Mouse (Mus musculus) liver (tissue): ENCODE data around the gene Ccdc188.

Experiments
- DNase-seq: peaks from one replicate; pipeline ENCODE4 v3.0.0-alpha.2; 2020; ENCODE audit warnings: mixed read lengths

Gene Ccdc188

GRCm38 (mm10) chr16:18203430-18204091, 14.1 kb upstream of the Ccdc188 start:
- DNase-seq, result no peak

GRCm38 (mm10) chr16:18210701-18211416, 6.8 kb upstream of the Ccdc188 start:
- DNase-seq, result peak; percentile 60

DNA sequence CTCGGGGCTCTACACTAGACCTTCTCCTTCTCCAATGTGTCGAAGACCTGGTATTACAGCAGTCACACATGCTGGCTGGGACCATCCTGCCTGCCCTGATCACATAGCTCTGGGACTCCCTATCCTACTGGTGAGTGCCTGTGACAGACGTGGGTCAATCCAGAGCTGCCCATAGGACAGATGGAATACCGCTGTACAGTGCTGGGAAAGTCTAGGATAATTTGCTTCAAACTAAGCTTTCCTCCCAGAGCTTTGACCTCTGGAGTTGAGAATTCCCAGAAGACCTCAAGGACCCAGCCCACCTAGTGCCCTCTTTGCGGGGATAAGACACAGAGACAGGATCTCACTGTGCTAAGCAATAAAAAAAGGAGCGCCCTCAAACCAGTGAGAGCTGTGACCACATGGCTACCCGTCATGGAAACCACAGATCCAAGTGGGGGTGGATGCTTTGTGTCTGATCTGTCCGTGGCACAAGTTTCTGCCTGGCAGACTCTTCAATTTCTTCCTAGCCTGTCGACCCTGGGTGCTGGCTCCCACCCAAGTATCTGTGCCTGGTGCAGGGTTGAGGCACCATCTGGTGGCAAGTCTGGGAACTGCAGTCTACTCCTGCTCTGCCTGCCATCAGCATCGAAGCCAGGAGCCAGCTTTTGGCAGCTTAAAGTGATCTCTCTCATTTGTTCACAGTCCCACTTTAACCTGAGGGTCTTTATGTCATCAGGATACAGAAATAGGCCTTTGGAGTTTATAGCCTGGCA, 6.1 kb upstream of the Ccdc188 start:
- DNase-seq, result peak; percentile 78

GRCm38 (mm10) chr16:18213689-18214088, 4.0 kb upstream of the Ccdc188 start:
- no peak for DNase-seq

- no peak for DNase-seq
Observed at GRCm38 (mm10) chr16:18214858-18215257, 2.8 kb upstream of the Ccdc188 start.

GRCm38 (mm10) chr16:18218580-18218996, 909 bp downstream of the Ccdc188 start:
- DNase-seq, result no peak

GRCm38 (mm10) chr16:18220001-18220400, 2.3 kb downstream of the Ccdc188 start:
- DNase-seq, result peak; percentile 20

- no peak for DNase-seq
Observed at GRCm38 (mm10) chr16:18220856-18221542, 3.3 kb downstream of the Ccdc188 start.

DNA sequence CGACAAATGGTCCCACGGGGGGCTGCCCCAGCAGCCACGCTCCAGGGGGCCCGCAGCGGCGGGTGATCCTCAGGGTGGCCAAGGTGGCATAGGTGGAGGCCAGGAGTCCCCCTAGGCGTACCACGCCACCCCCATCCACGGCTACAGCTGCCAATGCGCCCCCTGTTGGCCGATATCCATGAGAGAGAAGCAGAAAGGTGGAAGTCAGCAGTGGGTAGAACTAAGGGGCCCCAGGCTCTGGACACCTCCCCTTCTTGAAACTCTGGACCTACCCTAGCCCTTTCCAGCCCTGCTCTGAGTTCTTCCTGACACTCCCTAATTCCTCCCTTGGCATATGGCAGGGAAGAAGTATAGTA, 3.8 kb downstream of the Ccdc188 start:
- DNase-seq, result no peak

DNA sequence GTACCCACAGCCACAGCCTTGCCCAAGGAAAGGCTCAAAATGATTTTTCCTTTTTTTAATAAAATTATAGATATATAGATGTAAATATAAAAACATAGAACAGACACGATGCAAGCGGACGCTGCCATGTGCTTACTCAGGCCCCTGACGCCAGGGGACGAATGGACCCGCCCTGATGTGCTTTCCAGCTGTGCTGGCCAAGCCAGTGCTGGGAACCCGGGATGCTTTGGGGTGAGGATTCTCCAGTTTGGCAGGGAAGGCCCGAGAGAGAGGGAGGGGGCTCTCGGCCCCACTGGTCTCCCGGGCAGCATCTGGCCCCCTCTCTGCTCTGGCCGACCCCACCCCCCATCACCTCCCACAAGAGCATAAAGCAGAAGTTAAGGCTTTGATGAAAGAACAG, 4.5 kb downstream of the Ccdc188 start:
- no peak for DNase-seq

DNA sequence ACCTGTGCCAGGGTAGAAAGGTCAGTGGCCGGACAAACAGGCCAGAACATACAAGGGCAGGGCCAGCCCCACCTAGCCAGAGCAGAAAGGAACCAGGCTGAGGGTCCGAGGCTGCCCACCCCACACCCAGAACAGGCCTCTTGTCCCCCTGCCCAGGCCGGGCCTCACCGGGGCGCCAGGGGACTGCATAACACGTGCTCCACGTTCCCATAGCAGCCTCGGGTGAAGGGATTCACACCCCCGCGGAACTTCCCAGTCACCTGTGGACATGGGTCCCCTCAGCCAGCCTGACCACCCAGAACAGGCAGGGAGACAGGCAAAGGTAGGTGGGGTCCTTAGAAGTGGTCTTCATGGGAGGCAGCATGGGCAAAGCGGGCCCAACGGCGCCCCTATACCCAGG, 9.5 kb downstream of the Ccdc188 start:
- no peak for DNase-seq

- no peak for DNase-seq
Observed at GRCm38 (mm10) chr16:18227897-18228422, 10.3 kb downstream of the Ccdc188 start.

DNA sequence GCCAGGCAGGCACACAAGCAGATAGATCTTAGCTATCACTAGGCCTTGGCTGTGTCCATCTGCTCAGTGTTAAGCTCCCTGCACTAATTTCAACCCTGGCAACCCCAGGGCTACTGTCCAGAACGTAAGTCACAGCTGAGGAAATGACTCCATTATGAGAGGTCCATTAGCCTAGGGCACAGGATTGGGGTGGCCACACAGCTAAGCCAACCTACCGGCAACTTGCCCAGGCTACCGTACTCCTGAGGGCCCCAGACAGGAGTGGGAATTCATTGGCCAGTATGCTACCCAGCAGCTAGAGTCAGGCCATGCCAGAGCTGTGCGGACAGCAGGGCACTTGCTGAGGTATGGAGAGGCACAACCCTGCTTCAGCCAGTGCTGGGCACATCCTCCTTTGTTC, 11.2 kb downstream of the Ccdc188 start:
- no peak for DNase-seq

- DNase-seq, result no peak
Observed at GRCm38 (mm10) chr16:18229622-18230021, 11.9 kb downstream of the Ccdc188 start.

- no peak for DNase-seq
Observed at GRCm38 (mm10) chr16:18230617-18231016, 12.9 kb downstream of the Ccdc188 start.

GRCm38 (mm10) chr16:18231047-18231446, 13.4 kb downstream of the Ccdc188 start:
- DNase-seq, result no peak

- DNase-seq, result no peak
Observed at GRCm38 (mm10) chr16:18231451-18231850, 13.8 kb downstream of the Ccdc188 start.

DNA sequence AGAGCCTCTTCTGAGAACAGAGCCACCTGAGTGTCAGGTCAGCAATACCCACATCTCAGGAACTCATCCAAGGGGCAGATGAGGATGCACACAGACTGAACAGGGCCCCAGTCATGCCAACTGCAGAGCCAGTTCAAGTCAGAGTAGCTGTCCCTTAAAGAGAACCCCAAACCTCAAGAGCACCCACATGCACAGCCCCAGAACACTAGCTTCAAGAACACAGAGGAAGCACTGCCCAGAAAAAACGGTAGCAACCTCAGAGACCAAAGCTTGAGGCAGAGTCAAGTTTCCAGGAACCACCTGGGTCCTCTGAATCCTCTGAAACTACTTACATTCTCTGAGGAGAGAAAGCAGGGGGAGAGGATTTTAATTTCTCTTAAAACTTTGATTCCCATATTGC, 15.8 kb downstream of the Ccdc188 start:
- DNase-seq, result no peak

DNA sequence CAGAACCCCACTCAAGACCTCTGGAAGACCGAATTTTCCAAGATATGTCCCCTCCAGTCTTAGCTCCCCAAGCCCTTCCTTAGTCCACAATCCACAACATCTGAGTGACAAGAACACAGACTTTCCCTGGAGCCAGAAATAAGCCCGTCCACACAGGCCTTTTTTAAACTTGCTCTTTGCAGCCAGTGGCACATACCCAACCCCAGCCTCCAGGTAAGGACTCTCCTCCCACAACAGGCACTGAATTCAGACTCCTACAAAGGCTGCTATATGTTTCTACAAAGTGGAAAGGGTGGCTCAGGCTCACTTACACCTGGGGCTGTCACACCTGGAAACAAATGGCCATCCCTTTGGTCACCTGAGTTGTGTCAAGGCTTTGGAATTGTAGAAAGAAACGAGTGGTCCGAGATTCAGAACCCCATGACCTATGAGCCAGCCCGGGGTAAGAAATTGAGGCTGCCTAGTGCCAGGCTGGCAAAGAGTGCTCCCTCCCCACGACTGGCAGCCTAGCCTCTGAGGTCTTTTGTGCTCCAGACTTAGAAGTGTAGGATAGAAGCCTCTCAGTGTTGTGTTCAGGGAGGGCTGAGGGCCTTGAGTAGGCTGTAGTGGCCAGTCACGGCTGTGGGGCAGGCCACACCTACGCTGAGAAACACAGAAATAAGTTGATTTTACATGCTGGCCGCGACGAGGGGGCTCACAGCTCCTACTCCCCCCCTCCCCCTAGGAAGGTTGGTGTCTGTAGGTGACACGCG, 16.4 kb downstream of the Ccdc188 start:
- DNase-seq, result no peak

DNA sequence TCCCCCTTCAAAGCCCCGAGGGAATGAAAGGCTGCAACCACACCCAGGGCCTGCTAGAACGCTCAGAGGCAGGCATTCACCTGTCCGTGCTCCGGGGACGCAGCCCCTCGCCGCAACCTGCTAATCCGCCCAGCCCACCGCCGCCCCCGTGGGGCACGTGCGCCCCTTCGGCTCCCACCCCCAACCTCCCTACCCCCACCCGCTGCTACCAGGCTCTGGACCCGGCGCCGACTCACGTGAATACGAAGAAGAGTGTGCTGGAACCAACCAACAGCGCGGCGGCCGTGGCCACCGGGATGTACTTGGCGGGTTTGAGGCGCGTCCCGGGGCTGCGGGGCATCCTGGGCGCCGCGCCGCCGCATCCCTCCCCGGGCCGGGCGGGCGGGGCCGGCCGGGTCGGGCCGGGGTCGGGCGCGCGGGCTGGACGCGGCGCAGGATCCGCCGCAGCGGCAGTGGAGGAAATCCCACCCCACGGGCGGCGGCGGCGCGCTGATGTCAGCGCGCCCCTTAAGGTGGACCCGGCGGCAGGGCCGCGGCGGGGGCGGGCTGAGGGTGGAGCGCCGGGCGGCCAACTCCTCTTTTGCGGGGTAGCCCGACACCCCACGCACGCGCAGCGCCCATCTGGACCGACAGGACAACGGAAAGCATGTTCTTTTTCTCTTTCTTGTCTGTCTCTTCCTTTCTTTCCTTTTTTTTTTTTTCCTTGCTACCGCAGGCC, 17.2 kb downstream of the Ccdc188 start, which contains the start of gene Zdhhc8:
Gene Zdhhc8, minus strand, starts transcription at position 466 of the 718 bp plus-strand sequence.
- peak; percentile 68 for DNase-seq

- DNase-seq, result peak; percentile 51
Observed at GRCm38 (mm10) chr16:18235389-18236065, 17.8 kb downstream of the Ccdc188 start.
